Mouse (Mus musculus): ENCODE data around the gene Zfp523. TPM values are rescaled to one million over a fixed set of nuclear protein-coding genes. Genes with fewer than 3 reads are reported as not detected.

Zfp523 gene
- polyA plus RNA-seq, 1 experiment from 2014 or later = 17.2 TPM

- WGBS = 69% methylated on average over 8 of the region's 8 CpGs
- Histone ChIP-seq H3K9me3 (ENCODE audit: control insufficient read depth, low read length) (no peaks in the 10 kb centered on the region), H3K4me1 (replicated peaks; ENCODE audit: control insufficient read depth, insufficient read depth) (peaks cover 2% of the 10 kb centered on the region; the same call in 1 of the 2 replicates), H3K36me3 (ENCODE audit: control insufficient read depth, insufficient read depth, low read length) (no peaks in the 10 kb centered on the region), H3K4me3 (ENCODE audit: low read depth, low read length) (peak overlapping the region; percentile 44), H3K9ac (ENCODE audit: low read length) (peak overlapping the region; percentile 74), H3K27me3 (ENCODE audit: control insufficient read depth, insufficient read depth, low read length) (no peaks in the 10 kb centered on the region), H3K4me2 (replicated peaks; ENCODE audit: low read depth) (peak overlapping the region; percentile 64), H3K27ac (replicated peaks) (peak overlapping the region; percentile 88; the same call in 1 of the 2 replicates)
- TF ChIP-seq EP300 (optimal IDR thresholded peaks at IDR 0.05) = no peak
- no peak for TF ChIP-seq CTCF (IDR thresholded peaks at IDR 0.05; ENCODE audit: low read depth)
- DNase-seq (ENCODE audit: low spot score) = no peak
- no peak for ATAC-seq (ENCODE audit: low FRiP score, low TSS enrichment)
These were observed 31.3 kb downstream of the Zfp523 start for GRCm38 (mm10) chr17:28208314-28208612.

GRCm38 (mm10) chr17:28209457-28210110, 32.7 kb downstream of the Zfp523 start:
- H3K36me3 ChIP-seq (ENCODE audit: control insufficient read depth, insufficient read depth, low read length) = no peaks in the 10 kb centered on the region
- H3K4me2 ChIP-seq (replicated peaks; ENCODE audit: low read depth) = no peak overlapping the region
- no peaks in the 10 kb centered on the region for H3K27me3 ChIP-seq (ENCODE audit: control insufficient read depth, insufficient read depth, low read length)
- no peak overlapping the region for H3K27ac ChIP-seq (replicated peaks)
- H3K4me3 ChIP-seq (ENCODE audit: low read depth, low read length) = no peak overlapping the region
- H3K9me3 ChIP-seq (ENCODE audit: control insufficient read depth, low read length) = no peaks in the 10 kb centered on the region
- DNase-seq (ENCODE audit: low spot score) (no peak), ATAC-seq (ENCODE audit: low FRiP score, low TSS enrichment) (no peak)
- no peak overlapping the region for H3K9ac ChIP-seq (ENCODE audit: low read length)
- H3K4me1 ChIP-seq (replicated peaks; ENCODE audit: control insufficient read depth, insufficient read depth) = peaks cover 2% of the 10 kb centered on the region; the same call in 1 of the 2 replicates
- no peak for TF ChIP-seq CTCF (IDR thresholded peaks at IDR 0.05; ENCODE audit: low read depth)
- TF ChIP-seq EP300 (optimal IDR thresholded peaks at IDR 0.05) = no peak
- WGBS = 62% methylated on average over 3 of the region's 4 CpGs

GRCm38 (mm10) chr17:28211921-28212341, 35.0 kb downstream of the Zfp523 start:
- no peaks in the 10 kb centered on the region for H3K36me3 ChIP-seq (ENCODE audit: control insufficient read depth, insufficient read depth, low read length)
- 0 out of 2 replicates have a peak overlapping the region, but pooled peaks have one; percentile 35 for H3K27ac ChIP-seq (replicated peaks)
- H3K27me3 ChIP-seq (ENCODE audit: control insufficient read depth, insufficient read depth, low read length) = no peaks in the 10 kb centered on the region
- H3K4me3 ChIP-seq (ENCODE audit: low read depth, low read length) = no peak overlapping the region
- H3K9ac ChIP-seq (ENCODE audit: low read length) = no peak overlapping the region
- H3K9me3 ChIP-seq (ENCODE audit: control insufficient read depth, low read length) = no peaks in the 10 kb centered on the region
- DNase-seq (ENCODE audit: low spot score) = no peak
- TF ChIP-seq CTCF (IDR thresholded peaks at IDR 0.05; ENCODE audit: low read depth) (no peak), EP300 (optimal IDR thresholded peaks at IDR 0.05) (no peak)
- WGBS = 63% methylated on average over 6 of the region's 6 CpGs
- no peak for ATAC-seq (ENCODE audit: low FRiP score, low TSS enrichment)
- H3K4me1 ChIP-seq (replicated peaks; ENCODE audit: control insufficient read depth, insufficient read depth) = peaks cover 2% of the 10 kb centered on the region; the same call in 1 of the 2 replicates
- no peak overlapping the region for H3K4me2 ChIP-seq (replicated peaks; ENCODE audit: low read depth)

- WGBS = 56% methylated on average over 9 of the region's 9 CpGs
- Histone ChIP-seq H3K9ac (ENCODE audit: low read length) (no peak overlapping the region), H3K36me3 (ENCODE audit: control insufficient read depth, insufficient read depth, low read length) (no peaks in the 10 kb centered on the region), H3K4me2 (replicated peaks; ENCODE audit: low read depth) (no peak overlapping the region), H3K9me3 (ENCODE audit: control insufficient read depth, low read length) (no peaks in the 10 kb centered on the region), H3K4me3 (ENCODE audit: low read depth, low read length) (no peak overlapping the region), H3K27me3 (ENCODE audit: control insufficient read depth, insufficient read depth, low read length) (no peaks in the 10 kb centered on the region), H3K4me1 (replicated peaks; ENCODE audit: control insufficient read depth, insufficient read depth) (peaks cover 2% of the 10 kb centered on the region; the same call in 1 of the 2 replicates), H3K27ac (replicated peaks) (peak overlapping the region; percentile 35; the same call in 1 of the 2 replicates)
- TF ChIP-seq EP300 (optimal IDR thresholded peaks at IDR 0.05) (no peak), CTCF (IDR thresholded peaks at IDR 0.05; ENCODE audit: low read depth) (no peak)
- no peak for DNase-seq (ENCODE audit: low spot score)
- ATAC-seq (ENCODE audit: low FRiP score, low TSS enrichment) = no peak
These were observed 35.5 kb downstream of the Zfp523 start for GRCm38 (mm10) chr17:28212391-28212790.

DNA sequence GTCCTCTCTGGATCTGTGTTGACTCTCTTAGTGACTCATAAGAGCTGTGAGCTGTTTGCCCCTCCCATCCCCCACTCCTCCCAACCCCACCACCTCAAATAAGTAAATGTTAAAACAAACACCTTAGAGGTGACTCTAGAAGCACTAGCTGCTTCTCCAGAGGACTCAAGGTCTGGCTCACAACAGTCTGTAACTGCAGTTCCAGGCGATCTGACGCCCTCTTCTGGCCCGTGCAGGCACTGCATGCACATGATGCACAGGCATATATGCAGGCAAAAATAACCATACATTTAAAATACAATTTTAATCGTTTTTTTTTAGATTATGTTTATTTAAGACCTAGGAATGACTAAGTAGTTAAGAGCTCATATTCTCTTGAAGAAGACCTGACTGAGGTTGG, 36.3 kb downstream of the Zfp523 start:
- ATAC-seq (ENCODE audit: low FRiP score, low TSS enrichment) (peak; percentile 36; the same call in 1 of the 2 replicates), DNase-seq (ENCODE audit: low spot score) (peak; percentile 68)
- no peak overlapping the region for H3K9ac ChIP-seq (ENCODE audit: low read length)
- H3K9me3 ChIP-seq (ENCODE audit: control insufficient read depth, low read length) = no peaks in the 10 kb centered on the region
- no peak for TF ChIP-seq EP300 (optimal IDR thresholded peaks at IDR 0.05)
- TF ChIP-seq CTCF (IDR thresholded peaks at IDR 0.05; ENCODE audit: low read depth) = peak; percentile 73
- no peaks in the 10 kb centered on the region for H3K36me3 ChIP-seq (ENCODE audit: control insufficient read depth, insufficient read depth, low read length)
- no peaks in the 10 kb centered on the region for H3K27me3 ChIP-seq (ENCODE audit: control insufficient read depth, insufficient read depth, low read length)
- whole genome bisulfite sequencing = 28% methylated on average over 4 of the region's 4 CpGs
- H3K4me1 ChIP-seq (replicated peaks; ENCODE audit: control insufficient read depth, insufficient read depth) = no peaks in the 10 kb centered on the region; the same call in 1 of the 2 replicates
- no peak overlapping the region for H3K4me2 ChIP-seq (replicated peaks; ENCODE audit: low read depth)
- peak overlapping the region; percentile 70; the same call in 1 of the 2 replicates for H3K27ac ChIP-seq (replicated peaks)
- H3K4me3 ChIP-seq (ENCODE audit: low read depth, low read length) = no peak overlapping the region

DNA sequence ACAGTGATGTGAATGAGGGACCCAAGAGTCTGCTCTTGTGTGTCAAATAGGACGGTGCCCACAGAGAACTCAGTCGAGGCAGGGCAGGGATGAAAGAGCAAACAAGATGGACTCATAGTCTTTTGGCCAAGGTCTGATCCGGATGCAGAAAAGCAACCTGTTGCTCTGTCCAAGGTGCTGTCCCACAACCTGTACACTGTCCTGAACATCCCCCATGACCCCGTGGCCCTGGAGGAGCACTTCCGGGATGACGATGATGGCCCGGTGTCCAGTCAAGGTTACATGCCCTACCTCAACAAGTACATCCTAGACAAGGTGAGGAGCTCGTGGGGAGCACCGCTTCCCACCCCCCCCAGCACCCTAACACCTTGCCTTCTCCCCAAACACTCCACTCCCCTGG, 39.9 kb downstream of the Zfp523 start:
- DNase-seq (ENCODE audit: low spot score) (no peak), ATAC-seq (ENCODE audit: low FRiP score, low TSS enrichment) (no peak)
- no peaks in the 10 kb centered on the region for H3K27me3 ChIP-seq (ENCODE audit: control insufficient read depth, insufficient read depth, low read length)
- WGBS = 88% methylated on average over 9 of the region's 9 CpGs
- H3K36me3 ChIP-seq (ENCODE audit: control insufficient read depth, insufficient read depth, low read length) = no peaks in the 10 kb centered on the region
- H3K9me3 ChIP-seq (ENCODE audit: control insufficient read depth, low read length) = no peaks in the 10 kb centered on the region
- no peaks in the 10 kb centered on the region for H3K4me1 ChIP-seq (replicated peaks; ENCODE audit: control insufficient read depth, insufficient read depth)
- TF ChIP-seq EP300 (optimal IDR thresholded peaks at IDR 0.05) (no peak), CTCF (IDR thresholded peaks at IDR 0.05; ENCODE audit: low read depth) (no peak)
- no peak overlapping the region for H3K9ac ChIP-seq (ENCODE audit: low read length)
- H3K27ac ChIP-seq (replicated peaks) = no peak overlapping the region
- H3K4me3 ChIP-seq (ENCODE audit: low read depth, low read length) = no peak overlapping the region
- H3K4me2 ChIP-seq (replicated peaks; ENCODE audit: low read depth) = no peak overlapping the region

Data from stomach, postnatal 0 days (tissue).